Mouse (Mus musculus) CH12.LX (cell line): ENCODE data around the gene Slc25a36. TPM values are rescaled to one million over a fixed set of nuclear protein-coding genes. Genes with fewer than 3 reads are reported as not detected.
A peak's percentile ranks its signal among the peaks of the same experiment; 100 is the strongest.

Experiments
- DNase-seq: peaks from one replicate; pipeline ENCODE4 v3.0.0-alpha.2; 2013; ENCODE audit errors: extremely low read depth
- H3K27ac ChIP-seq: 2 replicates; pipeline ENCODE4 v1.5.1; 2012; ENCODE audit warnings: low read depth, mild to moderate bottlenecking, control low read depth, moderate library complexity; ENCODE audit not compliant: insufficient read depth
- H3K27me3 ChIP-seq: replicated peaks from 2 replicates; pipeline ENCODE3; 2012; ENCODE audit warnings: inconsistent platforms
- H3K36me3 ChIP-seq, 2 experiments: replicated peaks in 1 of 2; 2 replicates each; pipeline versions ENCODE3 to v1.6.1; 2012; ENCODE audit warnings: inconsistent platforms in 1 of 2, low read length in 1 of 2, mild to moderate bottlenecking in 1 of 2, mixed read lengths in 1 of 2, moderate library complexity in 1 of 2; ENCODE audit not compliant: control insufficient read depth in 1 of 2, insufficient read depth in 1 of 2
- H3K4me1 ChIP-seq, 2 experiments: 2 replicates each; pipeline ENCODE4 v1.6.1; 2012; ENCODE audit warnings: inconsistent platforms in 1 of 2, moderate library complexity in 1 of 2; ENCODE audit not compliant: insufficient read depth in 2 of 2, control insufficient read depth in 1 of 2
- H3K4me2 ChIP-seq: 2 replicates; pipeline ENCODE4 v1.6.1; 2012; ENCODE audit warnings: low read depth, mild to moderate bottlenecking, control low read depth; ENCODE audit not compliant: poor library complexity, insufficient read depth, severe bottlenecking
- H3K4me3 ChIP-seq, 3 experiments: fragments of 150-350 bp in 1 of 3; sonication (generic) in 1 of 3; replicated peaks in 1 of 3; 2 replicates each; pipeline versions ENCODE3 to v1.5.1; 2011 to 2012; ENCODE audit warnings: low read depth in 2 of 3, low read length in 2 of 3, mild to moderate bottlenecking in 2 of 3, moderate library complexity in 2 of 3, control low read depth in 1 of 3, improper control_type of control experiment in 1 of 3, inconsistent platforms in 1 of 3, mixed read lengths in 1 of 3; ENCODE audit not compliant: poor library complexity in 1 of 3
- H3K79me2 ChIP-seq: replicated peaks from 2 replicates; pipeline ENCODE4 v1.6.1; 2012; ENCODE audit warnings: mild to moderate bottlenecking, moderate library complexity; ENCODE audit not compliant: control insufficient read depth, poor library complexity, insufficient read depth, severe bottlenecking; ENCODE audit errors: extremely low read depth
- H3K9ac ChIP-seq: 2 replicates; pipeline ENCODE4 v1.6.1; 2012; ENCODE audit warnings: low read depth, mild to moderate bottlenecking, control low read depth, moderate library complexity; ENCODE audit not compliant: insufficient read depth
- H3K9me3 ChIP-seq: replicated peaks from 2 replicates; pipeline ENCODE3; 2012; ENCODE audit warnings: low read length, inconsistent platforms, mixed read lengths
- CTCF ChIP-seq, 2 experiments: IDR thresholded peaks in 1 of 2; conservative IDR thresholded peaks in 1 of 2; 2 replicates each; pipeline ENCODE4 v1.5.1; 2011 to 2012; ENCODE audit warnings: low read depth in 2 of 2, low read length in 2 of 2, improper control_type of control experiment in 1 of 2, inconsistent platforms in 1 of 2, mild to moderate bottlenecking in 1 of 2, moderate library complexity in 1 of 2
- E2F4 ChIP-seq: IDR thresholded peaks from 2 replicates; pipeline ENCODE4 v1.6.1; 2011; ENCODE audit warnings: low read depth, low read length, improper control_type of control experiment; ENCODE audit not compliant: insufficient replicate concordance
- EP300 ChIP-seq: IDR thresholded peaks from 2 replicates; pipeline ENCODE4 v1.6.1; 2011; ENCODE audit warnings: low read length, improper control_type of control experiment
- ETS1 ChIP-seq: conservative IDR thresholded peaks from 2 replicates; pipeline ENCODE4 v1.6.1; 2012; ENCODE audit warnings: low read depth, mild to moderate bottlenecking, inconsistent platforms, low read length, improper control_type of control experiment, moderate library complexity
- GABPA ChIP-seq: IDR thresholded peaks from 2 replicates; pipeline ENCODE4 v1.6.1; 2012; ENCODE audit warnings: low read depth, low read length, improper control_type of control experiment, inconsistent platforms; ENCODE audit not compliant: insufficient replicate concordance
- HCFC1 ChIP-seq: IDR thresholded peaks from 2 replicates; pipeline ENCODE4 v1.6.1; 2012; ENCODE audit warnings: low read depth, mild to moderate bottlenecking, inconsistent platforms, low read length, improper control_type of control experiment
- MAX ChIP-seq: IDR thresholded peaks from 2 replicates; pipeline ENCODE4 v1.6.1; 2011; ENCODE audit warnings: low read length, improper control_type of control experiment
- MAZ ChIP-seq: IDR thresholded peaks from 2 replicates; pipeline ENCODE4 v1.6.1; 2012; ENCODE audit warnings: low read depth, mild to moderate bottlenecking, inconsistent platforms, low read length, improper control_type of control experiment, moderate library complexity
- MEF2A ChIP-seq: IDR thresholded peaks from 2 replicates; pipeline ENCODE4 v1.6.1; 2014; ENCODE audit warnings: low read depth, mild to moderate bottlenecking, inconsistent platforms, low read length, improper control_type of control experiment, borderline replicate concordance
- NELFE ChIP-seq: IDR thresholded peaks from 2 replicates; pipeline ENCODE4 v1.6.1; 2011; ENCODE audit warnings: low read depth, low read length, improper control_type of control experiment
- PAX5 ChIP-seq: IDR thresholded peaks from 2 replicates; pipeline ENCODE4 v1.6.1; 2012; ENCODE audit warnings: low read length, inconsistent platforms, mixed read lengths
- POLR2A ChIP-seq: IDR thresholded peaks from 2 replicates; pipeline ENCODE4 v1.6.1; 2011; ENCODE audit warnings: low read depth, mild to moderate bottlenecking, improper control_type of control experiment, low read length
- RCOR1 ChIP-seq: conservative IDR thresholded peaks from 2 replicates; pipeline ENCODE4 v1.6.1; 2012; ENCODE audit warnings: low read depth, mild to moderate bottlenecking, inconsistent platforms, low read length, improper control_type of control experiment
- TBP ChIP-seq: conservative IDR thresholded peaks from 2 replicates; pipeline ENCODE4 v1.6.1; 2011; ENCODE audit warnings: low read depth, low read length, improper control_type of control experiment
- UBTF ChIP-seq: IDR thresholded peaks from 2 replicates; pipeline ENCODE4 v1.6.1; 2012; ENCODE audit warnings: low read depth, mild to moderate bottlenecking, inconsistent platforms, low read length, improper control_type of control experiment, moderate library complexity
- USF1 ChIP-seq: IDR thresholded peaks from 2 replicates; pipeline ENCODE4 v1.6.1; 2014; ENCODE audit warnings: low read depth, mild to moderate bottlenecking, inconsistent platforms, low read length, improper control_type of control experiment
- ZC3H11A ChIP-seq: IDR thresholded peaks from 2 replicates; pipeline ENCODE4 v1.6.1; 2012; ENCODE audit warnings: low read depth, mild to moderate bottlenecking, inconsistent platforms, low read length, improper control_type of control experiment
- dilution Hi-C: fragments of 300-500 bp; cut with MboI; formaldehyde crosslinking; loops from 2 replicates; pipeline ENCODE4 v1.14.3; 2020; ENCODE audit warnings: low sequenced_read_pairs; ENCODE audit not compliant: extremely low pct_unique_long_range_greater_than_20kb, extremely low pct_ligation_motif_present
- in situ Hi-C: fragments of 300-500 bp; cut with MboI; formaldehyde crosslinking; loops from 3 replicates; pipeline ENCODE4 v1.14.3; 2019; ENCODE audit warnings: low sequenced_read_pairs, low pct_ligation_motif_present, low pct_unique_long_range_greater_than_20kb, mixed read lengths
- polyA plus RNA-seq: library from polyadenylated mRNA; unstranded; fragments of >175 nt; gene quantifications from 2 replicates; pipeline ENCODE4 v1.2.1, GENCODE M21; 2012; ENCODE audit warnings: low read depth; ENCODE audit not compliant: insufficient read length
- total RNA-seq, 2 experiments: library from RNA; depleted of rRNA; stranded (reverse); fragments of 300-350 nt in 1 of 2; fragments of >200 nt in 1 of 2; gene quantifications; 2 replicates each; pipeline ENCODE4 v1.2.3; 2012 to 2014

Slc25a36 gene
- total and polyA plus RNA-seq, 3 experiments, result 14.9 to 35.6 (median 18.7) TPM

DNA sequence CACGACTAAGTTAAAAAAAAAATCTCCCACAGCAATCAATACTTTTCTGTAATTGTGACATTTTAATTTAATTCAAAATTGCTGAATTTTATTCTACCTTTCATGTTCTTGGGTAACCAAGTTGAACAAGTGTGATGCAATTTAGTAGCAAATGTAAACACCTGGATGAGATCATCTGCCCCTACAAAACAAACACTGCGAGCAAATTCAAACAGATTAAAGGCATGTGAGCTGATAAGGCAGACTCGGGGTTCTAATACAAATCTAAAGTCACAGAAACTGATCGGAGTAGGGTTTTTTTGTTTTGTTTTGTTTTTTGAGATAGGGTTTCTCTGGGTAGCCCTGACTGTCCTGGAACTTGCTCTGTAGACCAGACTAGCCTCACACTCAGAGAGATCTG is 12.0 kb downstream of the Slc25a36 start:
- H3K4me3 ChIP-seq, result no peak overlapping the region
- H3K9ac ChIP-seq, result no peak overlapping the region
- dilution Hi-C loops, result no loop called here
- peaks cover 12% of the 10 kb centered on the region for H3K79me2 ChIP-seq
- H3K27ac ChIP-seq, result no peak overlapping the region
- peaks cover 8 to 21% of the 10 kb centered on the region in 2 experiments for H3K4me1 ChIP-seq
- TF ChIP-seq RCOR1 (no peak), ZC3H11A (no peak), HCFC1 (no peak), NELFE (no peak), TBP (no peak), MAZ (no peak)
- TF ChIP-seq, all 38 proteins: peak for 0
- no peak for DNase-seq
- Histone ChIP-seq H3K27me3 (no peaks in the 10 kb centered on the region), H3K4me2 (no peak overlapping the region), H3K9me3 (no peaks in the 10 kb centered on the region), H3K36me3 (peaks cover 15 to 35% of the 10 kb centered on the region in 2 experiments)
- in situ Hi-C loops, result no loop called here

DNA sequence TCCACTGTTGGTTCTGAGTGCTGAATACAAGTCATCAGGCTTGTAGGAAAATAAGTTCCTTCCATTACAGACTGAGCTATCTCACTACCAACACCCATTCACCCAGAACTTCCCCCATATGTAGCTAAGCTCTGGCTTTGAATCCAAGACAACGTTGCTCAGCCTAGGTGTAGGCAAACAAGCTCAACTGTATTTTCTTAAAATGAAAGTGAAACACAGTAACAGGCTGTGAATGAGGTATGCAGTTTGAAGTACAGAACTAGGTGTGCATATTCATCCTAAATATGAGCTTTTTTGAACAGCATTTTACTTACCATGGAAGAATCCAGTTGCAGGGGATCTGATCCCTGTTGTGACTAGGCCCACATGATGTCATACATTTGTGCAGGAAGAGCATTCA is 14.8 kb downstream of the Slc25a36 start:
- peaks cover 0 to 7% of the 10 kb centered on the region in 2 experiments; a peak in 1 of 4 replicates for H3K4me1 ChIP-seq
- in situ Hi-C loops (no loop called here), dilution Hi-C loops (no loop called here)
- DNase-seq, result no peak
- H3K27ac ChIP-seq, result no peak overlapping the region
- no peaks in the 10 kb centered on the region for H3K9me3 ChIP-seq
- no peak for TF ChIP-seq CTCF (conservative IDR thresholded peaks at IDR 0.05 in 1 of 2, IDR thresholded peaks at IDR 0.05 in 1 of 2; ENCODE audit: low read depth in 2 of 2, low read length in 2 of 2)
- no peak for TF ChIP-seq UBTF
- no peak for TF ChIP-seq POLR2A
- TF ChIP-seq EP300, result no peak
- TF ChIP-seq TBP, result no peak
- no peak for TF ChIP-seq ETS1
- TF ChIP-seq RCOR1, result no peak
- no peak for TF ChIP-seq MEF2A
- no peak for TF ChIP-seq HCFC1
- TF ChIP-seq E2F4, result no peak
- TF ChIP-seq GABPA, result no peak
- no peak for TF ChIP-seq USF1
- no peak for TF ChIP-seq PAX5
- no peak for TF ChIP-seq MAZ
- no peak for TF ChIP-seq MAX
- peaks cover 3% of the 10 kb centered on the region; the same call in 1 of the 2 replicates for H3K79me2 ChIP-seq
- no peak overlapping the region; the same call in 1 of the 2 replicates for H3K9ac ChIP-seq
- no peaks in the 10 kb centered on the region for H3K27me3 ChIP-seq
- peaks cover 21 to 52% of the 10 kb centered on the region in 2 experiments for H3K36me3 ChIP-seq
- H3K4me3 ChIP-seq, result no peak overlapping the region
- H3K4me2 ChIP-seq, result peak overlapping the region; percentile 11; the same call in 1 of the 2 replicates
